Mouse (Mus musculus) CH12.LX (cell line): Measurements from ENCODE around the gene Dmxl2. TPM values are rescaled to one million over a fixed set of nuclear protein-coding genes. Genes with fewer than 3 reads are reported as not detected.
A peak's percentile ranks its signal among the peaks of the same experiment; 100 is the strongest.

ENCODE experiments used
- DNase-seq: peaks from one replicate; pipeline ENCODE4 v3.0.0-alpha.2; 2013; ENCODE audit errors: extremely low read depth
- H3K27ac ChIP-seq: 2 replicates; pipeline ENCODE4 v1.5.1; 2012; ENCODE audit warnings: low read depth, mild to moderate bottlenecking, control low read depth, moderate library complexity; ENCODE audit not compliant: insufficient read depth
- H3K27me3 ChIP-seq: replicated peaks from 2 replicates; pipeline ENCODE3; 2012; ENCODE audit warnings: inconsistent platforms
- H3K36me3 ChIP-seq, 2 experiments: replicated peaks in 1 of 2; 2 replicates each; pipeline versions ENCODE3 to v1.6.1; 2012; ENCODE audit warnings: inconsistent platforms in 1 of 2, low read length in 1 of 2, mild to moderate bottlenecking in 1 of 2, mixed read lengths in 1 of 2, moderate library complexity in 1 of 2; ENCODE audit not compliant: control insufficient read depth in 1 of 2, insufficient read depth in 1 of 2
- H3K4me1 ChIP-seq, 2 experiments: 2 replicates each; pipeline ENCODE4 v1.6.1; 2012; ENCODE audit warnings: inconsistent platforms in 1 of 2, moderate library complexity in 1 of 2; ENCODE audit not compliant: insufficient read depth in 2 of 2, control insufficient read depth in 1 of 2
- H3K4me2 ChIP-seq: 2 replicates; pipeline ENCODE4 v1.6.1; 2012; ENCODE audit warnings: low read depth, mild to moderate bottlenecking, control low read depth; ENCODE audit not compliant: poor library complexity, insufficient read depth, severe bottlenecking
- H3K4me3 ChIP-seq, 3 experiments: fragments of 150-350 bp in 1 of 3; sonication (generic) in 1 of 3; replicated peaks in 1 of 3; 2 replicates each; pipeline versions ENCODE3 to v1.5.1; 2011 to 2012; ENCODE audit warnings: low read depth in 2 of 3, low read length in 2 of 3, mild to moderate bottlenecking in 2 of 3, moderate library complexity in 2 of 3, control low read depth in 1 of 3, improper control_type of control experiment in 1 of 3, inconsistent platforms in 1 of 3, mixed read lengths in 1 of 3; ENCODE audit not compliant: poor library complexity in 1 of 3
- H3K79me2 ChIP-seq: replicated peaks from 2 replicates; pipeline ENCODE4 v1.6.1; 2012; ENCODE audit warnings: mild to moderate bottlenecking, moderate library complexity; ENCODE audit not compliant: control insufficient read depth, poor library complexity, insufficient read depth, severe bottlenecking; ENCODE audit errors: extremely low read depth
- H3K9ac ChIP-seq: 2 replicates; pipeline ENCODE4 v1.6.1; 2012; ENCODE audit warnings: low read depth, mild to moderate bottlenecking, control low read depth, moderate library complexity; ENCODE audit not compliant: insufficient read depth
- H3K9me3 ChIP-seq: replicated peaks from 2 replicates; pipeline ENCODE3; 2012; ENCODE audit warnings: low read length, inconsistent platforms, mixed read lengths
- CHD2 ChIP-seq: IDR thresholded peaks from 2 replicates; pipeline ENCODE4 v1.6.1; 2011; ENCODE audit warnings: low read length, improper control_type of control experiment
- CTCF ChIP-seq, 2 experiments: IDR thresholded peaks in 1 of 2; conservative IDR thresholded peaks in 1 of 2; 2 replicates each; pipeline ENCODE4 v1.5.1; 2011 to 2012; ENCODE audit warnings: low read depth in 2 of 2, low read length in 2 of 2, improper control_type of control experiment in 1 of 2, inconsistent platforms in 1 of 2, mild to moderate bottlenecking in 1 of 2, moderate library complexity in 1 of 2
- ELF1 ChIP-seq: IDR thresholded peaks from 2 replicates; pipeline ENCODE4 v1.6.1; 2014; ENCODE audit warnings: low read depth, mild to moderate bottlenecking, inconsistent platforms, low read length, improper control_type of control experiment
- EP300 ChIP-seq: IDR thresholded peaks from 2 replicates; pipeline ENCODE4 v1.6.1; 2011; ENCODE audit warnings: low read length, improper control_type of control experiment
- GABPA ChIP-seq: IDR thresholded peaks from 2 replicates; pipeline ENCODE4 v1.6.1; 2012; ENCODE audit warnings: low read depth, low read length, improper control_type of control experiment, inconsistent platforms; ENCODE audit not compliant: insufficient replicate concordance
- HCFC1 ChIP-seq: IDR thresholded peaks from 2 replicates; pipeline ENCODE4 v1.6.1; 2012; ENCODE audit warnings: low read depth, mild to moderate bottlenecking, inconsistent platforms, low read length, improper control_type of control experiment
- JUN ChIP-seq: IDR thresholded peaks from 2 replicates; pipeline ENCODE4 v1.6.1; 2011; ENCODE audit warnings: low read depth, mild to moderate bottlenecking, low read length, improper control_type of control experiment, moderate library complexity; ENCODE audit not compliant: insufficient read depth
- MAX ChIP-seq: IDR thresholded peaks from 2 replicates; pipeline ENCODE4 v1.6.1; 2011; ENCODE audit warnings: low read length, improper control_type of control experiment
- MAZ ChIP-seq: IDR thresholded peaks from 2 replicates; pipeline ENCODE4 v1.6.1; 2012; ENCODE audit warnings: low read depth, mild to moderate bottlenecking, inconsistent platforms, low read length, improper control_type of control experiment, moderate library complexity
- MEF2A ChIP-seq: IDR thresholded peaks from 2 replicates; pipeline ENCODE4 v1.6.1; 2014; ENCODE audit warnings: low read depth, mild to moderate bottlenecking, inconsistent platforms, low read length, improper control_type of control experiment, borderline replicate concordance
- NELFE ChIP-seq: IDR thresholded peaks from 2 replicates; pipeline ENCODE4 v1.6.1; 2011; ENCODE audit warnings: low read depth, low read length, improper control_type of control experiment
- NRF1 ChIP-seq: IDR thresholded peaks from 2 replicates; pipeline ENCODE4 v1.6.1; 2014; ENCODE audit warnings: low read depth, mild to moderate bottlenecking, inconsistent platforms, low read length, improper control_type of control experiment, moderate library complexity
- PAX5 ChIP-seq: IDR thresholded peaks from 2 replicates; pipeline ENCODE4 v1.6.1; 2012; ENCODE audit warnings: low read length, inconsistent platforms, mixed read lengths
- POLR2A ChIP-seq: IDR thresholded peaks from 2 replicates; pipeline ENCODE4 v1.6.1; 2011; ENCODE audit warnings: low read depth, mild to moderate bottlenecking, improper control_type of control experiment, low read length
- POLR2AphosphoS2 ChIP-seq: IDR thresholded peaks from 2 replicates; pipeline ENCODE4 v1.6.1; 2011; ENCODE audit warnings: low read depth, low read length, improper control_type of control experiment
- RCOR1 ChIP-seq: conservative IDR thresholded peaks from 2 replicates; pipeline ENCODE4 v1.6.1; 2012; ENCODE audit warnings: low read depth, mild to moderate bottlenecking, inconsistent platforms, low read length, improper control_type of control experiment
- SIN3A ChIP-seq: IDR thresholded peaks from 2 replicates; pipeline ENCODE4 v1.6.1; 2012; ENCODE audit warnings: low read length, improper control_type of control experiment, inconsistent platforms
- SMC3 ChIP-seq: IDR thresholded peaks from 2 replicates; pipeline ENCODE4 v1.6.1; 2011; ENCODE audit warnings: low read depth, low read length, improper control_type of control experiment
- TBP ChIP-seq: conservative IDR thresholded peaks from 2 replicates; pipeline ENCODE4 v1.6.1; 2011; ENCODE audit warnings: low read depth, low read length, improper control_type of control experiment
- TCF12 ChIP-seq: IDR thresholded peaks from 2 replicates; pipeline ENCODE4 v1.6.1; 2014; ENCODE audit warnings: low read depth, mild to moderate bottlenecking, inconsistent platforms, low read length, improper control_type of control experiment
- UBTF ChIP-seq: IDR thresholded peaks from 2 replicates; pipeline ENCODE4 v1.6.1; 2012; ENCODE audit warnings: low read depth, mild to moderate bottlenecking, inconsistent platforms, low read length, improper control_type of control experiment, moderate library complexity
- USF1 ChIP-seq: IDR thresholded peaks from 2 replicates; pipeline ENCODE4 v1.6.1; 2014; ENCODE audit warnings: low read depth, mild to moderate bottlenecking, inconsistent platforms, low read length, improper control_type of control experiment
- USF2 ChIP-seq: conservative IDR thresholded peaks from 2 replicates; pipeline ENCODE4 v1.6.1; 2011; ENCODE audit warnings: low read depth, low read length, improper control_type of control experiment
- ZMIZ1 ChIP-seq: IDR thresholded peaks from 2 replicates; pipeline ENCODE4 v1.6.1; 2012; ENCODE audit warnings: low read depth, mild to moderate bottlenecking, inconsistent platforms, low read length, improper control_type of control experiment
- dilution Hi-C: fragments of 300-500 bp; cut with MboI; formaldehyde crosslinking; loops from 2 replicates; pipeline ENCODE4 v1.14.3; 2020; ENCODE audit warnings: low sequenced_read_pairs; ENCODE audit not compliant: extremely low pct_unique_long_range_greater_than_20kb, extremely low pct_ligation_motif_present
- in situ Hi-C: fragments of 300-500 bp; cut with MboI; formaldehyde crosslinking; loops from 3 replicates; pipeline ENCODE4 v1.14.3; 2019; ENCODE audit warnings: low sequenced_read_pairs, low pct_ligation_motif_present, low pct_unique_long_range_greater_than_20kb, mixed read lengths
- polyA plus RNA-seq: library from polyadenylated mRNA; unstranded; fragments of >175 nt; gene quantifications from 2 replicates; pipeline ENCODE4 v1.2.1, GENCODE M21; 2012; ENCODE audit warnings: low read depth; ENCODE audit not compliant: insufficient read length
- total RNA-seq, 2 experiments: library from RNA; depleted of rRNA; stranded (reverse); fragments of 300-350 nt in 1 of 2; fragments of >200 nt in 1 of 2; gene quantifications; 2 replicates each; pipeline ENCODE4 v1.2.3; 2012 to 2014

Gene Dmxl2
- total and polyA plus RNA-seq, 3 experiments, result 21.8 to 23.7 (median 22.5) TPM

- Histone ChIP-seq H3K4me1 (peaks cover 37 to 97% of the 10 kb centered on the region in 2 experiments), H3K36me3 (no peaks in the 10 kb centered on the region), H3K4me3 (no peak overlapping the region), H3K27ac (no peak overlapping the region), H3K9me3 (no peaks in the 10 kb centered on the region), H3K4me2 (no peak overlapping the region), H3K9ac (no peak overlapping the region), H3K27me3 (no peaks in the 10 kb centered on the region), H3K79me2 (no peaks in the 10 kb centered on the region)
- dilution Hi-C loops (no loop called here), in situ Hi-C loops (no loop called here)
- no peak for TF ChIP-seq GABPA
- no peak for TF ChIP-seq HCFC1
- TF ChIP-seq CTCF (conservative IDR thresholded peaks at IDR 0.05 in 1 of 2, IDR thresholded peaks at IDR 0.05 in 1 of 2; ENCODE audit: low read depth in 2 of 2, low read length in 2 of 2), result no peak
- TF ChIP-seq USF1, result no peak
- TF ChIP-seq MEF2A, result no peak
- no peak for TF ChIP-seq MAX
- no peak for TF ChIP-seq TBP
- TF ChIP-seq NRF1, result no peak
- TF ChIP-seq MAZ, result no peak
- TF ChIP-seq POLR2A, result no peak
- no peak for TF ChIP-seq PAX5
- no peak for TF ChIP-seq NELFE
- TF ChIP-seq CHD2, result no peak
- no peak for TF ChIP-seq UBTF
- TF ChIP-seq ELF1, result no peak
- TF ChIP-seq SIN3A, result no peak
- TF ChIP-seq POLR2AphosphoS2, result no peak
- TF ChIP-seq SMC3, result no peak
- TF ChIP-seq JUN, result no peak
- TF ChIP-seq EP300, result no peak
- DNase-seq, result no peak
Observed at GRCm38 (mm10) chr9:54540801-54541200, 39.4 kb upstream of the Dmxl2 start.

- TF ChIP-seq JUN (no peak), PAX5 (no peak), RCOR1 (no peak), TCF12 (no peak), USF2 (no peak), ZMIZ1 (no peak), NELFE (no peak)
- H3K27me3 ChIP-seq, result no peaks in the 10 kb centered on the region
- DNase-seq, result no peak
- no peak within 1 kb of the TSS for H3K9ac ChIP-seq
- in situ Hi-C loops, result no loop called here
- no peak within 1 kb of the TSS for H3K4me3 ChIP-seq
- H3K79me2 ChIP-seq, result no peaks in the 10 kb centered on the region
- H3K36me3 ChIP-seq, result no peaks in the 10 kb centered on the region
- H3K4me2 ChIP-seq, result no peak within 1 kb of the TSS
- peaks cover 29 to 97% of the 10 kb centered on the region in 2 experiments for H3K4me1 ChIP-seq
- dilution Hi-C loops, result no loop called here
- no peaks in the 10 kb centered on the region for H3K9me3 ChIP-seq
- 0 out of 2 replicates have a peak within 1 kb of the TSS, but pooled peaks have one; percentile 21 for H3K27ac ChIP-seq
Observed at GRCm38 (mm10) chr9:54538684-54539083, 37.3 kb upstream of the Dmxl2 start, which contains the start of gene Sh2d7. Gene Sh2d7, plus strand, starts transcription at chr9:54538984.
